Mouse (Mus musculus) midbrain, embryonic 16.5 days (tissue): ENCODE measurements around the gene Hoxd8. TPM values are rescaled to one million over a fixed set of nuclear protein-coding genes. Genes with fewer than 3 reads are reported as not detected.

ENCODE experiments used
- ATAC-seq: fragments of 200-750 bp; cut with Nextera tagmentation; 2 replicates; pipeline ENCODE4 v1.8.0; 2017; ENCODE audit warnings: moderate TSS enrichment
- H3K27ac ChIP-seq: fragments of 300-500 bp; sonication (generic); 2 replicates; pipeline ENCODE4 v1.5.1; 2014; ENCODE audit warnings: mild to moderate bottlenecking, low read length, mixed read lengths
- H3K27me3 ChIP-seq: fragments of 300-500 bp; sonication (generic); 2 replicates; pipeline ENCODE4 v1.6.1; 2014; ENCODE audit warnings: low read depth, low read length, mixed read lengths; ENCODE audit not compliant: control insufficient read depth, insufficient read depth
- H3K36me3 ChIP-seq: fragments of 300-500 bp; sonication (generic); 2 replicates; pipeline ENCODE4 v1.6.1; 2014; ENCODE audit warnings: mild to moderate bottlenecking, low read length, moderate library complexity, mixed read lengths; ENCODE audit not compliant: control insufficient read depth, insufficient read depth
- H3K4me1 ChIP-seq: fragments of 300-500 bp; sonication (generic); 2 replicates; pipeline ENCODE4 v1.6.1; 2014; ENCODE audit warnings: mild to moderate bottlenecking, low read length, mixed read lengths; ENCODE audit not compliant: control insufficient read depth, insufficient read depth
- H3K4me2 ChIP-seq: fragments of 300-500 bp; sonication (generic); 2 replicates; pipeline ENCODE4 v1.6.1; 2014; ENCODE audit warnings: mild to moderate bottlenecking, low read length, mixed read lengths
- H3K4me3 ChIP-seq: fragments of 300-500 bp; sonication (generic); 2 replicates; pipeline ENCODE4 v1.5.1; 2014; ENCODE audit warnings: low read depth, mild to moderate bottlenecking, low read length, moderate library complexity, mixed read lengths
- H3K9ac ChIP-seq: fragments of 300-500 bp; sonication (generic); 2 replicates; pipeline ENCODE4 v1.6.1; 2014; ENCODE audit warnings: low read depth, low read length, mixed read lengths
- H3K9me3 ChIP-seq: fragments of 300-500 bp; sonication (generic); replicated peaks from 2 replicates; pipeline ENCODE4 v1.6.1; 2014; ENCODE audit warnings: mild to moderate bottlenecking, low read length, mixed read lengths; ENCODE audit not compliant: control insufficient read depth, poor library complexity, severe bottlenecking
- WGBS: fragments of 180-500 bp; shearing (Covaris S2); extraction: QIAGEN DNeasy Blood & Tissue Kit; methylation state at CpG from one replicate; pipeline ENCODE4 v1.1.7; 2014; 5-methylcytosine and 5-hydroxymethylcytosine counted together
- polyA plus RNA-seq: library from polyadenylated mRNA; unstranded; fragments of >200 nt; fragmentation: Nextera tagmentation; extraction: Ambion mirVana; gene quantifications from 2 replicates; pipeline ENCODE4 v1.2.1, GENCODE M21; 2015

The Hoxd8 gene
- polyA plus RNA-seq, 1 experiment from 2014 or later = not detected

DNA sequence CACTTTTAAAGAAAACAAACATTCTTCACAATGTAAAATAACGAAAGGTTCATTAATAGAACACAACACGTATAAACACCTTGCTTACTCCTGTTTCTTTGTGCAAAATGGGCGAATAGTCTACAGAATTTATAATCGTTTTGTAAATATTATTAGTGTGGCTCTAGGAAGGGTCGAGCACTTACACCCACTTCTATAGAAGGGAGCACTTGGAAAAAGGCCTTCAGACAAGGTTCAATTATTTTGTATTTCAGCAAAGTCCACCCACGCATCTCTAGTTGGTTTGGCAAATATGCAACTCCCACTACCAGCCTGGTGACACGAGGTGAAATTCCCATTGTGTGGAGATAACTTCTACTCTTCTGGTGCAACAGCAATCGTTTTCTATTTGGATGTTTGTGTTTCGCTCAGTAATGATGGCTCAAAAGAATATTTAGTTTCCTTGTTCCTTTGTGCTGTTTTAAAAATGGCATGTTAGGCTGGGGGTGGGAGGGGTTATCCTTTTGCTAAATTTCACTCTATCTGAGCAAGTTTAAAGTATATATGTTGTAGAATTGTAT lies 44.1 kb downstream of the Hoxd8 start:
- Histone ChIP-seq H3K27ac (no peak overlapping the region), H3K36me3 (no peaks in the 10 kb centered on the region), H3K27me3 (peaks cover 76% of the 10 kb centered on the region), H3K4me2 (no peak overlapping the region), H3K4me3 (no peak overlapping the region), H3K9me3 (no peaks in the 10 kb centered on the region), H3K4me1 (peaks cover 8% of the 10 kb centered on the region; the same call in 1 of the 2 replicates), H3K9ac (no peak overlapping the region)
- ATAC-seq = no peak
- 6% methylated on average over 9 of the region's 9 CpGs for WGBS

DNA sequence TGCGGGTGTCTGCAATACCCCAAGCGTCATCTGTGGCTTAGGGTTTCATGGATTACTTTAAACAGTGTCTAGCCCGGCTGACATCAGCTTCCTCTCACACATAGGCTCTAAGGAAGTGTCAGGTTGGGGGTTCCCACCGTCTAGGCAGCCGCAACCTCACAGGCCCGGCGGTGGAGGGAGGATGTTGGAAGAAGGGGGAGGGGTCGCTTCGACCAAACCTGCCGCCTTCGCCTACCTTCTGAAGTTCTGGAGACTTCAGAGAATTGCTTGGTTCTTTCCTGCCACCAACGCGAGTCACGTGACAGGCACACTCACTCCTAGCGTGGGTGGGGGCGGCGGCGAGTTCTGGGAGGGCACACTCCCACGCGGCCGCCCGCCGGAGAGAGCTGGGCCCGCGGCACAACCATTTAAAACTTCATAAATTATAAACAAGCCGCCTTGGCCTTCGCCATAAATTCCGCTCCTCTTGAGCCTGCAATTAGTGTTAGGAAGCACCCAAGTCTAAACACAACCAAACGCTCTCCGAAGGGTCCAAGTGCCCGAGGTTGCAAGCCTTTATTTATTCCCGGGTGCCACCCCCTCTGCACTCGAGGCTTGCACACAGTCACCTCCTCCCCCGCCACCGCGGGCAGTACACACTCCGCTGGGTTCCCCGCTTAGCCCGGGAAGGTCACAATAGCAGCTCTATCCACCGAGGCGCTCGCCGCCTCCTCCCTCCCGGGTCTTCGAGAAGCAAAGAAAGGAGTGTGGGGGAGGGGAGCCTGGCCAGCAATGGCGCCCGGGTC lies 45.1 kb downstream of the Hoxd8 start:
- Histone ChIP-seq H3K27ac (no peak overlapping the region), H3K9ac (no peak overlapping the region)

GRCm38 (mm10) chr2:74750731-74751250 lies 46.4 kb downstream of the Hoxd8 start:
- no peaks in the 10 kb centered on the region for H3K36me3 ChIP-seq
- no peaks in the 10 kb centered on the region for H3K9me3 ChIP-seq
- H3K27me3 ChIP-seq = peaks cover 74% of the 10 kb centered on the region
- H3K4me2 ChIP-seq = no peak overlapping the region
- ATAC-seq = no peak
- H3K9ac ChIP-seq = no peak overlapping the region
- peaks cover 8% of the 10 kb centered on the region; the same call in 1 of the 2 replicates for H3K4me1 ChIP-seq
- H3K4me3 ChIP-seq = no peak overlapping the region
- WGBS = 19% methylated on average over 5 of the region's 5 CpGs
- H3K27ac ChIP-seq = no peak overlapping the region

More for the DNA sequence above, 45.1 kb downstream of the Hoxd8 start:
- peaks cover 8% of the 10 kb centered on the region; the same call in 1 of the 2 replicates for H3K4me1 ChIP-seq
- WGBS = under 1% methylated on average over 46 of the region's 47 CpGs
- ATAC-seq = no peak; the same call in 1 of the 2 replicates
- H3K36me3 ChIP-seq = no peaks in the 10 kb centered on the region
- H3K4me2 ChIP-seq = peak overlapping the region; percentile 20
- H3K9me3 ChIP-seq = no peaks in the 10 kb centered on the region
- peaks cover 76% of the 10 kb centered on the region for H3K27me3 ChIP-seq
- no peak overlapping the region for H3K4me3 ChIP-seq

GRCm38 (mm10) chr2:74751861-74752260 lies 47.4 kb downstream of the Hoxd8 start:
- Histone ChIP-seq H3K9me3 (0 out of 2 replicates have a peak, but pooled peaks cover 3% of the 10 kb centered on the region), H3K27ac (no peak overlapping the region), H3K36me3 (no peaks in the 10 kb centered on the region), H3K27me3 (peaks cover 74% of the 10 kb centered on the region), H3K4me3 (no peak overlapping the region), H3K4me1 (peaks cover 8% of the 10 kb centered on the region; the same call in 1 of the 2 replicates), H3K9ac (no peak overlapping the region), H3K4me2 (no peak overlapping the region)
- no peak for ATAC-seq
- WGBS = 69% methylated on average over 1 of the region's 1 CpGs

GRCm38 (mm10) chr2:74752431-74753174 lies 48.2 kb downstream of the Hoxd8 start:
- no peaks in the 10 kb centered on the region for H3K36me3 ChIP-seq
- no peak overlapping the region for H3K9ac ChIP-seq
- H3K4me3 ChIP-seq = 0 out of 2 replicates have a peak overlapping the region, but pooled peaks have one; percentile 12
- no peak for ATAC-seq
- WGBS = 1% methylated on average over 45 of the region's 45 CpGs
- peak overlapping the region; percentile 18; the same call in 1 of the 2 replicates for H3K4me2 ChIP-seq
- H3K27me3 ChIP-seq = peaks cover 73% of the 10 kb centered on the region
- 0 out of 2 replicates have a peak, but pooled peaks cover 3% of the 10 kb centered on the region for H3K9me3 ChIP-seq
- H3K27ac ChIP-seq = no peak overlapping the region
- H3K4me1 ChIP-seq = peaks cover 8% of the 10 kb centered on the region; the same call in 1 of the 2 replicates

- 2% methylated on average over 22 of the region's 25 CpGs for whole genome bisulfite sequencing
- H3K27me3 ChIP-seq = peaks cover 75% of the 10 kb centered on the region
- H3K36me3 ChIP-seq = no peaks in the 10 kb centered on the region
- H3K9me3 ChIP-seq = 0 out of 2 replicates have a peak, but pooled peaks cover 3% of the 10 kb centered on the region
- H3K4me2 ChIP-seq = peak overlapping the region; percentile 18; the same call in 1 of the 2 replicates
- H3K27ac ChIP-seq = no peak overlapping the region
- ATAC-seq = no peak
- peaks cover 8% of the 10 kb centered on the region; the same call in 1 of the 2 replicates for H3K4me1 ChIP-seq
- 0 out of 2 replicates have a peak overlapping the region, but pooled peaks have one; percentile 12 for H3K4me3 ChIP-seq
- no peak overlapping the region for H3K9ac ChIP-seq
Measured at GRCm38 (mm10) chr2:74753175-74753523, 48.7 kb downstream of the Hoxd8 start.

DNA sequence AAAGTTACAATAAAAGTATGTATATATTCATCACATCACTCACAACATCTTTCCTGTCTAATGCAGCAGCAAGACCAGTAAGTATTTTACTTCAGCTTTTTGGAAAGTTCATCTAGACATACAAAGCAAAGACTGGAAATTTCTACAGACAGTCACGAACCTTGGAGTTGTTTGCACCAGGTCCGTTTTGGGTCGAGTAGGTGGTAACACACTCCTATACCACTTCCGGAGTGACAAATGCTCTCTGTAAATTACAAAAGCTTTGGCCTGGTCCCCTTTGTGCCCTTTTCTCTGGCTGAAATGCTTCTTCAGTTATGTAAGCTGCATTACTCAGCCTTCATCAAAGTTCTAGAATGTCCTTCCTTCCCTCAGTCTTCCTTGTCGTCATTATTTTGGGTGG lies 49.3 kb downstream of the Hoxd8 start:
- no peak for ATAC-seq

More for the DNA sequence above, 49.3 kb downstream of the Hoxd8 start:
- H3K9me3 ChIP-seq = 0 out of 2 replicates have a peak, but pooled peaks cover 3% of the 10 kb centered on the region
- no peak overlapping the region for H3K4me3 ChIP-seq
- no peak overlapping the region for H3K9ac ChIP-seq
- peaks cover 8% of the 10 kb centered on the region; the same call in 1 of the 2 replicates for H3K4me1 ChIP-seq
- peaks cover 80% of the 10 kb centered on the region for H3K27me3 ChIP-seq
- H3K36me3 ChIP-seq = no peaks in the 10 kb centered on the region
- 15% methylated on average over 5 of the region's 5 CpGs for WGBS
- no peak overlapping the region for H3K4me2 ChIP-seq
- no peak overlapping the region for H3K27ac ChIP-seq
